Mouse (Mus musculus): ENCODE results near the gene Frmd4b. TPM values are rescaled to one million over a fixed set of nuclear protein-coding genes. Genes with fewer than 3 reads are reported as not detected.
A peak's percentile ranks its signal among the peaks of the same experiment; 100 is the strongest.

Frmd4b gene
- polyA plus RNA-seq, 1 experiment from 2014 or later = 17.5 TPM

DNA sequence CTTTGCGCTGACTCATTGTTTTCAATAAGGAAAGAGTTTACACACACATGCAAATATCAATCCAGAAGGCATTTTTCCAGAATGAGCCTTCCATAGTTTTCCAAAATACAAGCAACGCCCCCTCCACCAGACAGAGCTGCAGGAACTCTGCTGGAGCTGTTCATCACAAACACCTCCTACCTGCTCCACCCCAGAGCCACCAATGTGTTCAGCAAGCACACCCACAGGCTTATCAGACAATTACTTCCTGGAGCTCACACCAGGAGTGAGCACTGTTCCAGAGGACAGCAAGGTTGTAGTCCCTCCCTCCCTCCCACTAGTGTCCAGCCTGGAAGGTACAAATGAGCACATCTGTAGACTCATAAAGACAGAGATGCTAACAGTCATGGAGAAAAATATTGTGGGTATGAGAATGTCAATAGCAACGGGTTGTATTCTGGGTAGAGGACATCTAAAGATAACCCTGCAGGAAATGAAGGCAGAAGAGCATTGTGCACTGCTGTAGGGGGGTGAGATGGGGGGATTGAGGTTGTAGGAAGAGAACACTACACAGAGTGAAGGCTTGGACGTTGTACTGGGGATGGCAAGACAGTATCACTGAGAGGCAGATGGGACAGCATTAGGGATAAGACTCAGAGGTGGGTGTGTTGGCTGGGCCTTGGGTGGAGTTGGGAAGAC is 144.3 kb downstream of the Frmd4b start:
- ATAC-seq (ENCODE audit: low read depth) = no peak
- Histone ChIP-seq H3K4me3 (ENCODE audit: low read depth, low read length) (no peak overlapping the region), H3K27ac (replicated peaks; ENCODE audit: low read depth, low read length) (no peak overlapping the region), H3K4me2 (ENCODE audit: low read depth, low read length) (no peak overlapping the region), H3K9me3 (ENCODE audit: control insufficient read depth, low read length) (peaks cover under 1% of the 10 kb centered on the region; the same call in 1 of the 2 replicates), H3K4me1 (ENCODE audit: control insufficient read depth, insufficient read depth, low read length) (no peaks in the 10 kb centered on the region), H3K9ac (ENCODE audit: low read depth, low read length) (no peak overlapping the region), H3K27me3 (replicated peaks; ENCODE audit: control insufficient read depth, insufficient read depth, low read length) (no peaks in the 10 kb centered on the region), H3K36me3 (ENCODE audit: control insufficient read depth, insufficient read depth, low read length) (no peaks in the 10 kb centered on the region)
- WGBS = 79% methylated on average over 4 of the region's 4 CpGs
- DNase-seq (ENCODE audit: low spot score) = no peak

DNA sequence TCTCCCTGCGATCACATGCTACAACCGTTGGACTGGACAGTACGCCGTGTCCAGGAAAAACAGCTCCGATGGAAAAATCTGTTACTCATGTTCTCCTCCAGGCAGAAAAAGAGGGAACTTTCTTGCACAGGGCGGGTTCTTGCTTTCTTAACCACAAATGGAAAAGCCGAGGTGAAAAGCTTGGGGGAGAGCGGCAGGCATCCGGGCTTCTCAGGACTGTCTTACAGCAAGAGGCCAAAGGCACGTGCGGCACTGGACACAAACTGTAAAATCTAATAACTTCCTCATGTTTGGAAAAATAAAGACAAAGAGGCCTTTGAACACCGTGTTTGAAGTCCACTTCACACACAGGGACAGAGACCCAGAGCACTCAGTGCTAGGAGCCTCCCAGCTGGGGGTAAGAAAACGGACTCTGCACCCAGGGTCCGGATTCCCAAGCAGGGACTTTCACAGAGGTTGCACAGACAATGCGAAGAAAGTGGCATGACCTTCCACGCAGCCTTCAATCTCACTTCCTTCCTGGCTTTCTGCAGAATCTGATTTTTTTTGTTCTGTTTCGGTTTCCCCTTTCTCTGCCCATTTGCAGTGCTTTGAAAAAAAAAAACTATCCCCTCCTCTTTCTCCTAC is 153.3 kb downstream of the Frmd4b start:
- no peak overlapping the region for H3K4me3 ChIP-seq (ENCODE audit: low read depth, low read length)
- H3K4me1 ChIP-seq (ENCODE audit: control insufficient read depth, insufficient read depth, low read length) = peaks cover 10% of the 10 kb centered on the region
- 0 out of 2 replicates have a peak overlapping the region, but pooled peaks have one; percentile 48 for H3K9ac ChIP-seq (ENCODE audit: low read depth, low read length)
- 30% methylated on average over 17 of the region's 17 CpGs for WGBS
- no peaks in the 10 kb centered on the region for H3K27me3 ChIP-seq (replicated peaks; ENCODE audit: control insufficient read depth, insufficient read depth, low read length)
- DNase-seq (ENCODE audit: low spot score) (peak; percentile 73), ATAC-seq (ENCODE audit: low read depth) (peak; percentile 65; the same call in 1 of the 2 replicates)
- no peaks in the 10 kb centered on the region for H3K36me3 ChIP-seq (ENCODE audit: control insufficient read depth, insufficient read depth, low read length)
- peak overlapping the region; percentile 29 for H3K4me2 ChIP-seq (ENCODE audit: low read depth, low read length)
- H3K27ac ChIP-seq (replicated peaks; ENCODE audit: low read depth, low read length) = peak overlapping the region; percentile 77
- peaks cover 4% of the 10 kb centered on the region; the same call in 1 of the 2 replicates for H3K9me3 ChIP-seq (ENCODE audit: control insufficient read depth, low read length)

DNA sequence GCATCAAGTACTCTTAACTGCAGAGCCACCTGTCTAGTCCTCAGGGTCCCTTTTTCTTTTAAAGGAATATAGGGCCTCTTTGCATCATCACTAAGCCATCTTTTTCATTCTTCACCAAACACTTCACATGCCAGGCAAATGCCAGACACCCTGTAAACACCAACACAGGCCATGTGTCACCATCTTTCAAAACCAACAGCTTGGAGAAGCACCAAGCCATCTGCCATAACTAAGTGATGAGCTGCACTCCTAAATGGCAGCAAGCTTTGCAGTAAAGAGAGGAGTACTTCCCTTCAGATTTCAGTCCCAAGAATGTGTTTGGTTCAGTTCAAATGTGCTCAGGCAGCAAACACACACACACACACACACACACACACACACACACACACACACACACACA is 154.9 kb downstream of the Frmd4b start:
- DNase-seq (ENCODE audit: low spot score) = no peak
- H3K4me1 ChIP-seq (ENCODE audit: control insufficient read depth, insufficient read depth, low read length) = peaks cover 15% of the 10 kb centered on the region
- ATAC-seq (ENCODE audit: low read depth) = no peak
- no peaks in the 10 kb centered on the region for H3K27me3 ChIP-seq (replicated peaks; ENCODE audit: control insufficient read depth, insufficient read depth, low read length)
- H3K9me3 ChIP-seq (ENCODE audit: control insufficient read depth, low read length) = no peaks in the 10 kb centered on the region
- no peaks in the 10 kb centered on the region for H3K36me3 ChIP-seq (ENCODE audit: control insufficient read depth, insufficient read depth, low read length)
- no peak overlapping the region for H3K27ac ChIP-seq (replicated peaks; ENCODE audit: low read depth, low read length)
- H3K4me2 ChIP-seq (ENCODE audit: low read depth, low read length) = no peak overlapping the region
- H3K4me3 ChIP-seq (ENCODE audit: low read depth, low read length) = no peak overlapping the region
- H3K9ac ChIP-seq (ENCODE audit: low read depth, low read length) = no peak overlapping the region

DNA sequence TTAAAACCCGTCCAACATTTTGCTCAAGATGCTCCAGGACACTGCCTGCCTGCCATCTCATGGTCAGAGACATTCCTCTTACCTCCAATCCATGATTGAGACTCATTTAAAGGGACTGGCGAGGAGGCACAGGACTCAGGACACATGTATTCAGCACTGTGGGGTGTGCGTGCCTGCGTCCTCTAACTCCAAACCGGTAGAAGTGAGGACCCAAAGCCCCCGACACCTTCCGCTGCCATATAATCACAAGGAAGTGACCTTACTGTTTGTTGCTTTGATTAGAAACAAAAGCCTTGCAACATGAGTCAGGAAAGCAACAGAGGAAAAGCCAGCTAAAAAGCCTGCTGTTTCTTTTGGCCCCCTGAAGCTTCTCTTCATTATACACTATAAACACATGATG is 158.2 kb downstream of the Frmd4b start:
- no peak overlapping the region for H3K4me2 ChIP-seq (ENCODE audit: low read depth, low read length)
- 61% methylated on average over 7 of the region's 7 CpGs for WGBS
- H3K4me3 ChIP-seq (ENCODE audit: low read depth, low read length) = no peak overlapping the region
- ATAC-seq (ENCODE audit: low read depth) (no peak), DNase-seq (ENCODE audit: low spot score) (no peak)
- no peaks in the 10 kb centered on the region for H3K27me3 ChIP-seq (replicated peaks; ENCODE audit: control insufficient read depth, insufficient read depth, low read length)
- H3K4me1 ChIP-seq (ENCODE audit: control insufficient read depth, insufficient read depth, low read length) = peaks cover 12% of the 10 kb centered on the region
- no peaks in the 10 kb centered on the region for H3K9me3 ChIP-seq (ENCODE audit: control insufficient read depth, low read length)
- H3K9ac ChIP-seq (ENCODE audit: low read depth, low read length) = 0 out of 2 replicates have a peak overlapping the region, but pooled peaks have one; percentile 27
- no peaks in the 10 kb centered on the region for H3K36me3 ChIP-seq (ENCODE audit: control insufficient read depth, insufficient read depth, low read length)
- no peak overlapping the region for H3K27ac ChIP-seq (replicated peaks; ENCODE audit: low read depth, low read length)

DNA sequence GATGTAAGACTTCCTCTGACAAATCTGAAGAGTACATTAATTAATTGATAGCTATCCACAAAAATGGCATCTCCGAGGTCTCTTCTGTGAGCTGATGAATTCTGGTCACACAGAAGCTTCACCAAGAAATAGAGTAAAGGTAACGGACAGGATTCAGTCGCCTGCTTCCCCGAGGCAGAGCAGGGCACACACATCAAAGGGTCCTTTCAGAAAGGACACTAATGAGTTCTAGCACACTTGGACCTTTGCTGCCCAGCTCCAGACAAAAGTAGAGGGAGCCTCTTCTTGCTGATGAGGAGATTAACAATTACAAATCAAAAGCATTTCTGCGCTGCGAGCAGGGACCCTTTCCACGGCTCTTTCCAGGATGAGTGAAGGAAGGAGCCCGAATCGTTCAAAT is 159.0 kb downstream of the Frmd4b start:
- H3K27ac ChIP-seq (replicated peaks; ENCODE audit: low read depth, low read length) = peak overlapping the region; percentile 47; the same call in 1 of the 2 replicates
- H3K9me3 ChIP-seq (ENCODE audit: control insufficient read depth, low read length) = no peaks in the 10 kb centered on the region
- H3K36me3 ChIP-seq (ENCODE audit: control insufficient read depth, insufficient read depth, low read length) = no peaks in the 10 kb centered on the region
- H3K4me2 ChIP-seq (ENCODE audit: low read depth, low read length) = peak overlapping the region; percentile 13; the same call in 1 of the 2 replicates
- H3K9ac ChIP-seq (ENCODE audit: low read depth, low read length) = no peak overlapping the region
- ATAC-seq (ENCODE audit: low read depth) (no peak), DNase-seq (ENCODE audit: low spot score) (no peak)
- no peaks in the 10 kb centered on the region for H3K27me3 ChIP-seq (replicated peaks; ENCODE audit: control insufficient read depth, insufficient read depth, low read length)
- H3K4me1 ChIP-seq (ENCODE audit: control insufficient read depth, insufficient read depth, low read length) = peaks cover 5% of the 10 kb centered on the region; the same call in 1 of the 2 replicates
- WGBS = 42% methylated on average over 9 of the region's 9 CpGs
- no peak overlapping the region for H3K4me3 ChIP-seq (ENCODE audit: low read depth, low read length)

DNA sequence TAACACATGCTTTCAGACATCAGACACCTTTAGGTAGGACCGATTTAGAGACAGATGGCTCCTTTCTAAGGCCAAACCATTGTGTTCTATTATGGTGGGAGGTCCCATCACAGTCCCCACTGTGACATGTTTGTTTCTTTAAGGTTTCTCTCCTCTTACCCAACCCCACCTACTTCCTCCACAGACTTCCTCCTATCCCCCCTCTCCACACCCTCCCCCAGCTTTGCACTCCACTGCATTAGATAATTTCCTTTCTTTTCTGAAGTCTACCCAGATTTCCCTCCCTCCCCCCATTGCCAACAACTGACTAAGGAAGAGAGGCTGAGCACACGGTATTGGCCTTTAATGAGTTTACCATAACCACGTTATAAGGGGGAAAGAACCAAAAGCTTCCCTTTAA is 159.4 kb downstream of the Frmd4b start:
- H3K9ac ChIP-seq (ENCODE audit: low read depth, low read length) = no peak overlapping the region
- H3K4me3 ChIP-seq (ENCODE audit: low read depth, low read length) = no peak overlapping the region
- no peaks in the 10 kb centered on the region for H3K27me3 ChIP-seq (replicated peaks; ENCODE audit: control insufficient read depth, insufficient read depth, low read length)
- H3K27ac ChIP-seq (replicated peaks; ENCODE audit: low read depth, low read length) = no peak overlapping the region
- DNase-seq (ENCODE audit: low spot score) (no peak), ATAC-seq (ENCODE audit: low read depth) (no peak)
- peaks cover 5% of the 10 kb centered on the region; the same call in 1 of the 2 replicates for H3K4me1 ChIP-seq (ENCODE audit: control insufficient read depth, insufficient read depth, low read length)
- H3K36me3 ChIP-seq (ENCODE audit: control insufficient read depth, insufficient read depth, low read length) = no peaks in the 10 kb centered on the region
- no peak overlapping the region for H3K4me2 ChIP-seq (ENCODE audit: low read depth, low read length)
- 13% methylated on average over 3 of the region's 3 CpGs for WGBS
- no peaks in the 10 kb centered on the region for H3K9me3 ChIP-seq (ENCODE audit: control insufficient read depth, low read length)

DNA sequence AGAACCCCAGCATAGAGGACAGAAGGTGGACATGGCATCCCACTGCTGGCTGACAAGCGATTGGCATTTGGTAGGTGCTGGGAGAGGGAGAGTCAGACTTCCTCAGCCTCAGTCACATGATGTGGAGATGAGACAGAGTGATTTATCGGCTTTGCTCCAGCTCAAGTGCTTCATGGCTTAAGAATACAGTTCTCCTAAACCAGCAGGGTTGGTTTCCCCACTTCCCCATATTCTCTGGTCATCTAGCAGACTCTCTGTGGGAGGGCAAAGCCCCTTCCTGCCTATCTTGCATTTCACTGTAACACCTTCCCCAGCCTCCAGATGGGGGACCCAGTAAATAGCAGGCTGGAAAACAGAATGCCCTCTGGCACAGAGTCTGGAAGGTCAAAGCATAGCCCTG is 160.1 kb downstream of the Frmd4b start:
- Histone ChIP-seq H3K4me3 (ENCODE audit: low read depth, low read length) (no peak overlapping the region), H3K9ac (ENCODE audit: low read depth, low read length) (no peak overlapping the region), H3K4me1 (ENCODE audit: control insufficient read depth, insufficient read depth, low read length) (peaks cover 5% of the 10 kb centered on the region; the same call in 1 of the 2 replicates), H3K27ac (replicated peaks; ENCODE audit: low read depth, low read length) (no peak overlapping the region), H3K9me3 (ENCODE audit: control insufficient read depth, low read length) (no peaks in the 10 kb centered on the region), H3K27me3 (replicated peaks; ENCODE audit: control insufficient read depth, insufficient read depth, low read length) (no peaks in the 10 kb centered on the region), H3K36me3 (ENCODE audit: control insufficient read depth, insufficient read depth, low read length) (no peaks in the 10 kb centered on the region), H3K4me2 (ENCODE audit: low read depth, low read length) (peak overlapping the region; percentile 4; the same call in 1 of the 2 replicates)
- no peak for DNase-seq (ENCODE audit: low spot score)
- WGBS = 37% methylated on average over 2 of the region's 2 CpGs
- no peak for ATAC-seq (ENCODE audit: low read depth)

DNA sequence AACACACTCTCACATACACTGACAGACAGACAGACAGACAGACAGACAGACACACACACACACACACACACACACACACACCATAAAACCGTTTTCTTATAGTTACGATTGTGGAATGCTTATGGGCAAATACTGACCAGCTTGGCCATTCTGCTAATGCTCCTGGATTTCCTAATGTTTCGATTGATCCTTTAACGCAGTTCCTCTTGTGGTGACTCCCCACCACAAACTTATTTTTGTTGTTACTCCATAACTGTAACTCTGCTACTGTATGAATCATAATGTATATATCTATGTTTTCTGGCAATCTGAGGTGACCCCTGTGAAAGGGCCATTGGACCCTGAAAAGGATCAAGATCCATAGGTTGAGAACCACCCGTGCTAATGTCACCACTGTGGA is 165.1 kb downstream of the Frmd4b start:
- Histone ChIP-seq H3K4me3 (ENCODE audit: low read depth, low read length) (no peak overlapping the region), H3K4me2 (ENCODE audit: low read depth, low read length) (no peak overlapping the region), H3K36me3 (ENCODE audit: control insufficient read depth, insufficient read depth, low read length) (no peaks in the 10 kb centered on the region), H3K4me1 (ENCODE audit: control insufficient read depth, insufficient read depth, low read length) (no peaks in the 10 kb centered on the region), H3K9ac (ENCODE audit: low read depth, low read length) (no peak overlapping the region), H3K27me3 (replicated peaks; ENCODE audit: control insufficient read depth, insufficient read depth, low read length) (no peaks in the 10 kb centered on the region), H3K27ac (replicated peaks; ENCODE audit: low read depth, low read length) (no peak overlapping the region), H3K9me3 (ENCODE audit: control insufficient read depth, low read length) (no peaks in the 10 kb centered on the region)
- no peak for ATAC-seq (ENCODE audit: low read depth)
- WGBS = 85% methylated on average over 5 of the region's 5 CpGs
- no peak for DNase-seq (ENCODE audit: low spot score)

Measured in embryonic facial prominence, embryonic 14.5 days (tissue).